Mouse (Mus musculus): ENCODE results near the gene Chmp5. TPM values are rescaled to one million over a fixed set of nuclear protein-coding genes. Genes with fewer than 3 reads are reported as not detected.
"Not testable (repeated sequence)": the region's sequence is repeated elsewhere in the genome, so short reads cannot be mapped to it uniquely, and the experiment has no call there.

Gene Chmp5
- polyA plus RNA-seq, 1 experiment from 2014 or later, result 70.7 TPM

- H3K9me3 ChIP-seq (ENCODE audit: control insufficient read depth, low read length); H3K4me3 ChIP-seq (ENCODE audit: low read depth, low read length); H3K4me1 ChIP-seq (replicated peaks; ENCODE audit: control insufficient read depth, insufficient read depth, low read length); H3K27ac ChIP-seq (ENCODE audit: low read depth, low read length); DNase-seq (ENCODE audit: low spot score); H3K9ac ChIP-seq (ENCODE audit: low read depth, low read length); H3K27me3 ChIP-seq (replicated peaks; ENCODE audit: control insufficient read depth, insufficient read depth, low read length); ATAC-seq (replicated peaks; ENCODE audit: low FRiP score); H3K4me2 ChIP-seq: not testable (repeated sequence)
- 77% methylated on average over 3 of the region's 3 CpGs for WGBS
- H3K36me3 ChIP-seq (ENCODE audit: control insufficient read depth, insufficient read depth, low read length), result peaks cover 33% of the 10 kb centered on the region
These were observed 13.8 kb upstream of the Chmp5 start for GRCm38 (mm10) chr4:40934369-40934768.

- 86% methylated on average over 9 of the region's 9 CpGs for WGBS
- DNase-seq (ENCODE audit: low spot score) (no peak), ATAC-seq (replicated peaks; ENCODE audit: low FRiP score) (no peak)
- peaks cover 6% of the 10 kb centered on the region for H3K9me3 ChIP-seq (ENCODE audit: control insufficient read depth, low read length)
- H3K4me1 ChIP-seq (replicated peaks; ENCODE audit: control insufficient read depth, insufficient read depth, low read length), result no peaks in the 10 kb centered on the region
- no peaks in the 10 kb centered on the region for H3K27me3 ChIP-seq (replicated peaks; ENCODE audit: control insufficient read depth, insufficient read depth, low read length)
- no peak overlapping the region for H3K4me2 ChIP-seq
- H3K4me3 ChIP-seq (ENCODE audit: low read depth, low read length), result no peak overlapping the region
- no peak overlapping the region for H3K9ac ChIP-seq (ENCODE audit: low read depth, low read length)
- peaks cover 52% of the 10 kb centered on the region for H3K36me3 ChIP-seq (ENCODE audit: control insufficient read depth, insufficient read depth, low read length)
- H3K27ac ChIP-seq (ENCODE audit: low read depth, low read length), result no peak overlapping the region
These were observed 11.9 kb upstream of the Chmp5 start for GRCm38 (mm10) chr4:40936175-40936839.

DNA sequence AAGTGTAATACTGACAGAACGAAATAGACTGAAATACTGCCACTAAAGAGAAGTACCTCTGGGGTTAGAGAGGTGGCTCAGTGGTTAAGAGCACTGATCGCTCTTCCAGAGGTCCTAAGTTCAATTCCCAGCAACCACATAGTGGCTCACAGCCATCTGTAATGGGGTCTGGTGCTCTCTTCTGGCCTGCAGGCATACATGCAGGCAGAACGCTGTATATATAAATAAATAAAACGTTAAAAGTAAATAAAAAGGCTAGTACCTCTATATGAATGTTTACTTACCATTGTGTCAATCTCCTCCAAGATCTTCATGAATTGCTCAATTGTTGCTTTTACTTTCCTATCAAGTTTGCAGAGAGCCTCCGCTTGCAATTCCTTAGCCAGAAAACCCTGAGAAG, 9.4 kb upstream of the Chmp5 start:
- peaks cover 72% of the 10 kb centered on the region for H3K36me3 ChIP-seq (ENCODE audit: control insufficient read depth, insufficient read depth, low read length)
- H3K4me2 ChIP-seq, result no peak overlapping the region
- no peak overlapping the region for H3K4me3 ChIP-seq (ENCODE audit: low read depth, low read length)
- H3K27me3 ChIP-seq (replicated peaks; ENCODE audit: control insufficient read depth, insufficient read depth, low read length), result no peaks in the 10 kb centered on the region
- ATAC-seq (replicated peaks; ENCODE audit: low FRiP score) (no peak), DNase-seq (ENCODE audit: low spot score) (no peak)
- H3K27ac ChIP-seq (ENCODE audit: low read depth, low read length), result no peak overlapping the region
- 93% methylated on average over 5 of the region's 5 CpGs for WGBS
- H3K4me1 ChIP-seq (replicated peaks; ENCODE audit: control insufficient read depth, insufficient read depth, low read length), result no peaks in the 10 kb centered on the region
- H3K9ac ChIP-seq (ENCODE audit: low read depth, low read length), result no peak overlapping the region
- H3K9me3 ChIP-seq (ENCODE audit: control insufficient read depth, low read length), result peaks cover 6% of the 10 kb centered on the region

DNA sequence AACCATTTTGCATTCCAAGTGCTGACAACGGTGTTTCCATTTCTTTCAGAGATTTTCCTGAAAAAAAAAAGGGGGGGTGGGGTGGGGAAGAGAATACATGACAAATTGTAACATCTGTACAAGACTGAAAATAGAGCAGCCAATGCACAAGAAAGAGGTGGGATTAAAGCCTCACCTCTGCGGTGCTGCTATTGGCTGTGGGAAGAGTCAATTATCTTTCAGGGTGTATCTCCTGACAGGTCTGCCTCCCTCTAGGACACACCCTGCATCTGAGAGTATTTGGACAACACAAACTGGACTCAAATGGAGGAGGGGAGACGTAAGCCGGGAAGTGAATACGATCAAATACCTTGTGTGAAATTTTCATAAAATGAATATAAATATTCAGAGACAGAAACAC, 4.6 kb upstream of the Chmp5 start:
- no peak for DNase-seq (ENCODE audit: low spot score)
- H3K27me3 ChIP-seq (replicated peaks; ENCODE audit: control insufficient read depth, insufficient read depth, low read length), result no peaks in the 10 kb centered on the region
- H3K4me2 ChIP-seq, result no peak overlapping the region
- H3K9ac ChIP-seq (ENCODE audit: low read depth, low read length), result no peak overlapping the region
- no peak overlapping the region for H3K4me3 ChIP-seq (ENCODE audit: low read depth, low read length)
- H3K36me3 ChIP-seq (ENCODE audit: control insufficient read depth, insufficient read depth, low read length), result peaks cover 54% of the 10 kb centered on the region
- 97% methylated on average over 5 of the region's 5 CpGs for whole genome bisulfite sequencing
- peaks cover 6% of the 10 kb centered on the region for H3K9me3 ChIP-seq (ENCODE audit: control insufficient read depth, low read length)
- no peak overlapping the region for H3K27ac ChIP-seq (ENCODE audit: low read depth, low read length)
- peaks cover 9% of the 10 kb centered on the region; the same call in 1 of the 2 replicates for H3K4me1 ChIP-seq (replicated peaks; ENCODE audit: control insufficient read depth, insufficient read depth, low read length)
- no peak for ATAC-seq (replicated peaks; ENCODE audit: low FRiP score)

DNA sequence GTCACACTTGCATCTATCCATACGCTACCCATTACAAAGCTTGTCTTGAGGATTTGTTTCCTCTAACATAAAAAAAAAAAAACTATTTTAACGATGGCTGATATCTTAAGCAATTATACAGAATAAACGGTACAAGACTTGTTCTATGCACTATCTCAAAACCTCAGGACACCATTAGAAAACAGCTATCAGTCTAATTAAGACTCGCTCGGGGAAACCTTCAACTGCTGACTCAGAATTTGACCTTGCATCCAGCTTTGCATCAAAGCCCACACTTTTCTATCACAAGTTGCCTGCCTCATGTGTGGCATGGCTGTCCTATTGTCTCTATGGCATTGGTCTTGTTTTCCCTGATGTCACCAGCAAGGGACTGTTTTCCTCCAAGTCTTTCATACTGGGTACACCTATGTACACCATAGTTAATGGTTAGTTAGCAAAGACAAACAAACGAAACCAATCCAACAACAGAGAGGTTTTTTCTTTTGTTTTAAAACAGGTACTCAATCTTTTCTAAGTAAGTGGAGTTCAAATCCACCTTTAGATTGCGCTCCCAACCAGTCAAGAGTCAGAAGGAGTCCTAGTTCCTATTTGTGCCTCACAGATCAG, 1.6 kb upstream of the Chmp5 start:
- 0 out of 2 replicates have a peak overlapping the region, but pooled peaks have one; percentile 32 for H3K27ac ChIP-seq (ENCODE audit: low read depth, low read length)
- no peaks in the 10 kb centered on the region for H3K27me3 ChIP-seq (replicated peaks; ENCODE audit: control insufficient read depth, insufficient read depth, low read length)
- 59% methylated on average over 7 of the region's 7 CpGs for WGBS
- DNase-seq (ENCODE audit: low spot score) (no peak), ATAC-seq (replicated peaks; ENCODE audit: low FRiP score) (no peak)
- H3K9ac ChIP-seq (ENCODE audit: low read depth, low read length), result peak overlapping the region; percentile 92
- no peaks in the 10 kb centered on the region for H3K9me3 ChIP-seq (ENCODE audit: control insufficient read depth, low read length)
- peaks cover 24% of the 10 kb centered on the region for H3K36me3 ChIP-seq (ENCODE audit: control insufficient read depth, insufficient read depth, low read length)
- H3K4me1 ChIP-seq (replicated peaks; ENCODE audit: control insufficient read depth, insufficient read depth, low read length), result peaks cover 17% of the 10 kb centered on the region
- peak overlapping the region; percentile 90 for H3K4me2 ChIP-seq
- H3K4me3 ChIP-seq (ENCODE audit: low read depth, low read length), result peak overlapping the region; percentile 93

- Histone ChIP-seq H3K27me3 (replicated peaks; ENCODE audit: control insufficient read depth, insufficient read depth, low read length) (no peaks in the 10 kb centered on the region), H3K9me3 (ENCODE audit: control insufficient read depth, low read length) (no peaks in the 10 kb centered on the region), H3K36me3 (ENCODE audit: control insufficient read depth, insufficient read depth, low read length) (peaks cover 18% of the 10 kb centered on the region; the same call in 1 of the 2 replicates), H3K4me1 (replicated peaks; ENCODE audit: control insufficient read depth, insufficient read depth, low read length) (peaks cover 17% of the 10 kb centered on the region), H3K9ac (ENCODE audit: low read depth, low read length) (peak overlapping the region; percentile 92), H3K4me2 (peak overlapping the region; percentile 90), H3K4me3 (ENCODE audit: low read depth, low read length) (peak overlapping the region; percentile 93), H3K27ac (ENCODE audit: low read depth, low read length) (peak overlapping the region; percentile 78)
- ATAC-seq (replicated peaks; ENCODE audit: low FRiP score), result peak; percentile 32
- no peak for DNase-seq (ENCODE audit: low spot score)
- WGBS, result under 1% methylated on average over 40 of the region's 40 CpGs
These were observed 545 bp upstream of the Chmp5 start for GRCm38 (mm10) chr4:40947565-40948159.

- Histone ChIP-seq H3K4me2 (no peak overlapping the region), H3K27ac (ENCODE audit: low read depth, low read length) (no peak overlapping the region), H3K9me3 (ENCODE audit: control insufficient read depth, low read length) (no peaks in the 10 kb centered on the region), H3K36me3 (ENCODE audit: control insufficient read depth, insufficient read depth, low read length) (peaks cover 31% of the 10 kb centered on the region), H3K27me3 (replicated peaks; ENCODE audit: control insufficient read depth, insufficient read depth, low read length) (no peaks in the 10 kb centered on the region), H3K4me3 (ENCODE audit: low read depth, low read length) (no peak overlapping the region), H3K9ac (ENCODE audit: low read depth, low read length) (no peak overlapping the region), H3K4me1 (replicated peaks; ENCODE audit: control insufficient read depth, insufficient read depth, low read length) (peaks cover 11% of the 10 kb centered on the region)
- ATAC-seq (replicated peaks; ENCODE audit: low FRiP score) (0 out of 2 replicates have a peak, but pooled peaks have one; percentile 51), DNase-seq (ENCODE audit: low spot score) (no peak)
- 76% methylated on average over 1 of the region's 1 CpGs for WGBS
These were observed 5.3 kb downstream of the Chmp5 start for GRCm38 (mm10) chr4:40953521-40953920.

DNA sequence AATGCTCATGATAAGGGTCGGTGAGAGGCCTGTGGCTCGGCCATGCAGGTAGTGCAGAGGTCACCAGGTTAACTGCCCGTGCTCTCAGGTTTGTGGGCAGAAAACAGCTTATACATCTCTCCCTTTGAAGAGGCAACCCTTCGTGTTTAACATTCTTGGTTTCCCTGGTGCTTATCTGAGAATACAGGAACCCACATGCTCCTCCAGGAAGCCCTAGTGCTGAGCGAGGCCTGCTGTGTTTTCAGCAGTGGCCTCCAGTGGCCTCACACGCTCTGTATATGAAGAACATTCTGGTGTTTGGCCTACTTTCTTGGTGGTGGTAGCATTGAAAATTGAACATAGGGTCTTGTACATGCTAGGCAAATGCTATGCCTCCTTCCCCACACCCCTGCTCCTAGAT, 7.7 kb downstream of the Chmp5 start:
- Histone ChIP-seq H3K4me2 (no peak overlapping the region), H3K27ac (ENCODE audit: low read depth, low read length) (no peak overlapping the region), H3K27me3 (replicated peaks; ENCODE audit: control insufficient read depth, insufficient read depth, low read length) (no peaks in the 10 kb centered on the region), H3K36me3 (ENCODE audit: control insufficient read depth, insufficient read depth, low read length) (peaks cover 44% of the 10 kb centered on the region), H3K4me1 (replicated peaks; ENCODE audit: control insufficient read depth, insufficient read depth, low read length) (0 out of 2 replicates have a peak, but pooled peaks cover 3% of the 10 kb centered on the region), H3K4me3 (ENCODE audit: low read depth, low read length) (no peak overlapping the region), H3K9me3 (ENCODE audit: control insufficient read depth, low read length) (no peaks in the 10 kb centered on the region), H3K9ac (ENCODE audit: low read depth, low read length) (no peak overlapping the region)
- ATAC-seq (replicated peaks; ENCODE audit: low FRiP score), result peak; percentile 65; the same call in 1 of the 2 replicates
- 51% methylated on average over 6 of the region's 6 CpGs for WGBS
- no peak for DNase-seq (ENCODE audit: low spot score)

All from liver, embryonic 11.5 days (tissue).